Mouse (Mus musculus): Measurements from ENCODE around the gene Atg4c. TPM values are rescaled to one million over a fixed set of nuclear protein-coding genes. Genes with fewer than 3 reads are reported as not detected.

The Atg4c gene
- polyA plus RNA-seq, 1 experiment from 2014 or later = 13.1 TPM

DNA sequence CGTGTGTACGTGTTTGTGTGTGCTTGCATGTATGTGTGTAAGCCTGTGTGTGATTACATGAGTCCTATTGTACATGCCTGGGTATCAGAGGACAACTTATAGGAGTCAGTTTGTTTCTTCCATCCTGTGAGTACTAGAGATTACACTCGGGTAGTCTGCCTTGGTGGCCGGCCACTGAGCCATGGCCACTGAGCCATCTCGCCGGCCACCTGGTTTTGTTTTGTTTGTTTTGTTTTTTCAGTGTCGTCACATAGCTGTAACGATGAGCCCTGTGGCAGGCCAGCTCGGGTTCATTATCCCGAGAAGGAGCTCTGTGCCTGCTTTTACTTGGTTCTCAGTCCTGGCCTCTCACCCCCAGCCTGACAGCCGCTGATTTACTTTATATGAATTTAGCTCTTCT lies 69.9 kb downstream of the Atg4c start:
- H3K4me1 ChIP-seq (replicated peaks; ENCODE audit: insufficient read depth, low read length) = no peaks in the 10 kb centered on the region
- no peaks in the 10 kb centered on the region for H3K9me3 ChIP-seq (replicated peaks; ENCODE audit: low read length)
- 44% methylated on average over 11 of the region's 11 CpGs for WGBS
- no peak for ATAC-seq (replicated peaks; ENCODE audit: low FRiP score, low read depth)
- no peak overlapping the region for H3K4me2 ChIP-seq (ENCODE audit: low read length)
- no peak for TF ChIP-seq CTCF (IDR thresholded peaks at IDR 0.05; ENCODE audit: low read depth)
- no peaks in the 10 kb centered on the region for H3K36me3 ChIP-seq (ENCODE audit: insufficient read depth, low read length)
- H3K9ac ChIP-seq (ENCODE audit: low read depth, low read length) = no peak overlapping the region
- H3K27ac ChIP-seq = no peak overlapping the region
- DNase-seq (ENCODE audit: low spot score) = no peak
- H3K4me3 ChIP-seq (replicated peaks; ENCODE audit: low read depth, low read length) = no peak overlapping the region
- H3K27me3 ChIP-seq (ENCODE audit: insufficient read depth, low read length) = no peaks in the 10 kb centered on the region

- no peak overlapping the region for H3K4me2 ChIP-seq (ENCODE audit: low read length)
- no peak overlapping the region for H3K4me3 ChIP-seq (replicated peaks; ENCODE audit: low read depth, low read length)
- no peak overlapping the region for H3K27ac ChIP-seq
- TF ChIP-seq CTCF (IDR thresholded peaks at IDR 0.05; ENCODE audit: low read depth) = no peak
- 89% methylated on average over 10 of the region's 10 CpGs for WGBS
- no peaks in the 10 kb centered on the region for H3K36me3 ChIP-seq (ENCODE audit: insufficient read depth, low read length)
- H3K9ac ChIP-seq (ENCODE audit: low read depth, low read length) = no peak overlapping the region
- ATAC-seq (replicated peaks; ENCODE audit: low FRiP score, low read depth) (no peak), DNase-seq (ENCODE audit: low spot score) (no peak)
- no peaks in the 10 kb centered on the region for H3K4me1 ChIP-seq (replicated peaks; ENCODE audit: insufficient read depth, low read length)
- H3K9me3 ChIP-seq (replicated peaks; ENCODE audit: low read length) = no peaks in the 10 kb centered on the region
- no peaks in the 10 kb centered on the region for H3K27me3 ChIP-seq (ENCODE audit: insufficient read depth, low read length)
These were observed 73.2 kb downstream of the Atg4c start for GRCm38 (mm10) chr4:99266843-99267445.

- ATAC-seq (replicated peaks; ENCODE audit: low FRiP score, low read depth) (no peak), DNase-seq (ENCODE audit: low spot score) (no peak)
- H3K36me3 ChIP-seq (ENCODE audit: insufficient read depth, low read length) = no peaks in the 10 kb centered on the region
- no peaks in the 10 kb centered on the region for H3K9me3 ChIP-seq (replicated peaks; ENCODE audit: low read length)
- H3K4me1 ChIP-seq (replicated peaks; ENCODE audit: insufficient read depth, low read length) = no peaks in the 10 kb centered on the region
- H3K27me3 ChIP-seq (ENCODE audit: insufficient read depth, low read length) = no peaks in the 10 kb centered on the region
- WGBS = 64% methylated on average over 9 of the region's 9 CpGs
- H3K27ac ChIP-seq = no peak overlapping the region
- TF ChIP-seq CTCF (IDR thresholded peaks at IDR 0.05; ENCODE audit: low read depth) = no peak
- H3K4me3 ChIP-seq (replicated peaks; ENCODE audit: low read depth, low read length) = no peak overlapping the region
- no peak overlapping the region for H3K4me2 ChIP-seq (ENCODE audit: low read length)
- H3K9ac ChIP-seq (ENCODE audit: low read depth, low read length) = no peak overlapping the region
These were observed 79.1 kb downstream of the Atg4c start for GRCm38 (mm10) chr4:99272860-99273259.

GRCm38 (mm10) chr4:99273466-99273865 lies 79.7 kb downstream of the Atg4c start:
- ATAC-seq (replicated peaks; ENCODE audit: low FRiP score, low read depth) = no peak
- no peaks in the 10 kb centered on the region for H3K36me3 ChIP-seq (ENCODE audit: insufficient read depth, low read length)
- TF ChIP-seq CTCF (IDR thresholded peaks at IDR 0.05; ENCODE audit: low read depth) = no peak
- no peak overlapping the region for H3K9ac ChIP-seq (ENCODE audit: low read depth, low read length)
- no peak overlapping the region for H3K4me2 ChIP-seq (ENCODE audit: low read length)
- H3K27me3 ChIP-seq (ENCODE audit: insufficient read depth, low read length) = no peaks in the 10 kb centered on the region
- H3K4me3 ChIP-seq (replicated peaks; ENCODE audit: low read depth, low read length) = no peak overlapping the region
- no peaks in the 10 kb centered on the region for H3K4me1 ChIP-seq (replicated peaks; ENCODE audit: insufficient read depth, low read length)
- H3K9me3 ChIP-seq (replicated peaks; ENCODE audit: low read length) = no peaks in the 10 kb centered on the region
- no peak overlapping the region for H3K27ac ChIP-seq
- 95% methylated on average over 3 of the region's 3 CpGs for WGBS
- no peak for DNase-seq (ENCODE audit: low spot score)

DNA sequence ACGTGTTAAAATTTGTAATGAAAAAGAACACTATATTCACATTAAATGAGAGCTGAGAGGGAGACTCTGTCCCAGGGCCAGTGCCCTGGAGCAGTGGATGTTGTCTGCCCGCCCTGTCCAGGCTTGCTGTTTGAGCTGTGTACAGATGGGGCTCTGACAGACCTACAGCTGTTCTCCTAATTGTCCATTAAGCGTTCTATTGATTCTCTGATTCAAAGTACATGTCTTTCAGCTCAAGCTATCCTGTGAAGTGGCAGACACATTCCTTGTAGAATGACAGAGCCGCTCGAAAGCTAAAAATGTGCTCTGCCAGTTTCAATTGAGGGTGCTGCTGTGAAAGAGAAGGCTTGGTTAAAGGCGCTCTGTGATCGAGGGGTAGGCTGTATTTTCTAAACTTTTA lies 80.2 kb downstream of the Atg4c start:
- TF ChIP-seq CTCF (IDR thresholded peaks at IDR 0.05; ENCODE audit: low read depth) = no peak
- H3K36me3 ChIP-seq (ENCODE audit: insufficient read depth, low read length) = no peaks in the 10 kb centered on the region
- no peaks in the 10 kb centered on the region for H3K9me3 ChIP-seq (replicated peaks; ENCODE audit: low read length)
- no peaks in the 10 kb centered on the region for H3K27me3 ChIP-seq (ENCODE audit: insufficient read depth, low read length)
- no peak overlapping the region for H3K9ac ChIP-seq (ENCODE audit: low read depth, low read length)
- no peaks in the 10 kb centered on the region for H3K4me1 ChIP-seq (replicated peaks; ENCODE audit: insufficient read depth, low read length)
- H3K27ac ChIP-seq = no peak overlapping the region
- H3K4me2 ChIP-seq (ENCODE audit: low read length) = no peak overlapping the region
- ATAC-seq (replicated peaks; ENCODE audit: low FRiP score, low read depth) (no peak), DNase-seq (ENCODE audit: low spot score) (no peak)
- 87% methylated on average over 7 of the region's 7 CpGs for WGBS
- no peak overlapping the region for H3K4me3 ChIP-seq (replicated peaks; ENCODE audit: low read depth, low read length)

DNA sequence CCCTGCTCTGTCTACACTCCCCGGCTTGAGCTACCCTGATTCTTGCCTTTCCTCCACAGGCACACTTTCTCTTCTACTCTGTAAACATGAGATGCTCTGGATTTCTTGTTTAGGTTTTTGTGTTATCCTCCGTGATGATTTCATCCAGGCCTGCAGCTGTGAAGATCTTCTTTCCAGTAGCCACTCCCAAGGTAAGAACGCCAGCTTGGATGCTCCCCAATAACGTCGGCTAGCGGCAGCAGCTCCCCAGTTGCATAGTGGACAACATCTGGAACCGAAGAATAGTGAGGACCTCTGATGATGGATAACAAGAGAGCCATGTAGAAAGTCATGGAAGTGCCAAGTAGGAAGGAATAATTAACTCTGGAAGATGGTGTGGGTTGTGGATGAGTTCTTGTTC lies 85.1 kb downstream of the Atg4c start:
- DNase-seq (ENCODE audit: low spot score) (no peak), ATAC-seq (replicated peaks; ENCODE audit: low FRiP score, low read depth) (no peak)
- Histone ChIP-seq H3K27ac (no peak overlapping the region), H3K36me3 (ENCODE audit: insufficient read depth, low read length) (no peaks in the 10 kb centered on the region), H3K4me3 (replicated peaks; ENCODE audit: low read depth, low read length) (no peak overlapping the region), H3K27me3 (ENCODE audit: insufficient read depth, low read length) (no peaks in the 10 kb centered on the region), H3K9me3 (replicated peaks; ENCODE audit: low read length) (no peaks in the 10 kb centered on the region), H3K4me1 (replicated peaks; ENCODE audit: insufficient read depth, low read length) (no peaks in the 10 kb centered on the region), H3K9ac (ENCODE audit: low read depth, low read length) (no peak overlapping the region), H3K4me2 (ENCODE audit: low read length) (no peak overlapping the region)
- 88% methylated on average over 7 of the region's 7 CpGs for WGBS
- no peak for TF ChIP-seq CTCF (IDR thresholded peaks at IDR 0.05; ENCODE audit: low read depth)

- no peaks in the 10 kb centered on the region for H3K9me3 ChIP-seq (replicated peaks; ENCODE audit: low read length)
- H3K36me3 ChIP-seq (ENCODE audit: insufficient read depth, low read length) = no peaks in the 10 kb centered on the region
- 82% methylated on average over 7 of the region's 7 CpGs for WGBS
- ATAC-seq (replicated peaks; ENCODE audit: low FRiP score, low read depth) (no peak), DNase-seq (ENCODE audit: low spot score) (no peak)
- no peak for TF ChIP-seq CTCF (IDR thresholded peaks at IDR 0.05; ENCODE audit: low read depth)
- no peak overlapping the region for H3K4me2 ChIP-seq (ENCODE audit: low read length)
- H3K27me3 ChIP-seq (ENCODE audit: insufficient read depth, low read length) = no peaks in the 10 kb centered on the region
- H3K9ac ChIP-seq (ENCODE audit: low read depth, low read length) = no peak overlapping the region
- no peaks in the 10 kb centered on the region for H3K4me1 ChIP-seq (replicated peaks; ENCODE audit: insufficient read depth, low read length)
- H3K4me3 ChIP-seq (replicated peaks; ENCODE audit: low read depth, low read length) = no peak overlapping the region
- no peak overlapping the region for H3K27ac ChIP-seq
These were observed 88.0 kb downstream of the Atg4c start for GRCm38 (mm10) chr4:99281711-99282110.

Data from kidney, postnatal 0 days (tissue).